Mouse (Mus musculus): ENCODE measurements around the gene Gm5741.

The Gm5741 gene

DNA sequence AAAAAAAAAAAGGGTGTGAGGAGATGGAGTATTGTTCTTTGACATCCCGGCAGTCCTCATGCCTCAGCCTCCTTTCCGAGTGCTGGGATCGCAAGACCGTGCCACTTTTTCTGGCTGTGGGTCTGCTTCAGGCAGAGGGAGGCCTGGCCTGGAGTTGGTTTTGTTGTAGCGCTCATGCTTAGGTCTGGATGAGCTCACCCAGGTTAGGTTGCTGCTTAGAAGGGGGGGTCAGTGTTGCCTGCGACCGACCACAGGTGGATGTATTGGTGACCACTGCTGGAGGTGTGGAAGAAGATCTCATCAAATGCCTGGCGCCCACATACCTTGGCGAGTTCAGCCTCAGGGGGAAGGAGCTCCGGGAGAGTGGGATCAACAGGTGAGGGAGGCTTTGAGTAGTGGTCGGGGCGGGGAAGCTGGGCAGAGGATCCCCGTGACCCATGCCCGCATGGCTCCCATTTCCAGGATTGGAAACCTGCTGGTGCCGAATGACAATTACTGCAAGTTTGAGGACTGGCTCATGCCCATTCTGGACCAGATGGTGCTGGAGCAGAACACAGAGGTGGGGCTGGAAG lies 5.3 kb upstream of the Gm5741 start:
- DNase-seq (ENCODE audit: low read depth): no peak

- no peak for DNase-seq (ENCODE audit: low read depth)
These were observed 4.7 kb upstream of the Gm5741 start for GRCm38 (mm10) chr8:85072364-85072929.

GRCm38 (mm10) chr8:85071514-85072281 lies 3.9 kb upstream of the Gm5741 start, which contains the start of gene Dhps:
Dhps (plus strand) TSS chr8:85071757.
- DNase-seq (ENCODE audit: low read depth): peak; percentile 80

DNA sequence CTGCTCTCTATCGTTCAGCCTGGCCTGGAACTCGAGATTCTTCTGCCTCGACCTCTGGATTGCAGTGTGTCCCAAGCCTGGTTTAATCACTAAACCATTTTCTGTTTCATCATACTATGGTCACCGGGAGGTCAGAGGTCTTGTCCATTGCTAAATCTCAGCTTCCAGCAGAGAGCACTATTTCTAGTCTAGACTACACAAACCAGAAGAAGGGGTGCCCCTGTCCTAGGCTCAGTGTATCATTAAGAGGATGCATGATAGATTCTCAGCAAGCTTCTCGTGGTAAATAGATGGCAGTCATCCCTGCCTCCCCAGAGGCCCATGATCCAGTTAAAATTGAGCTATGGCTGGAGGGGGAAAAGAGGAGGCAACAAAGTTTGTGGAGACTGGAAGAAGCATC lies 3.3 kb upstream of the Gm5741 start:
- no peak for DNase-seq (ENCODE audit: low read depth)

DNA sequence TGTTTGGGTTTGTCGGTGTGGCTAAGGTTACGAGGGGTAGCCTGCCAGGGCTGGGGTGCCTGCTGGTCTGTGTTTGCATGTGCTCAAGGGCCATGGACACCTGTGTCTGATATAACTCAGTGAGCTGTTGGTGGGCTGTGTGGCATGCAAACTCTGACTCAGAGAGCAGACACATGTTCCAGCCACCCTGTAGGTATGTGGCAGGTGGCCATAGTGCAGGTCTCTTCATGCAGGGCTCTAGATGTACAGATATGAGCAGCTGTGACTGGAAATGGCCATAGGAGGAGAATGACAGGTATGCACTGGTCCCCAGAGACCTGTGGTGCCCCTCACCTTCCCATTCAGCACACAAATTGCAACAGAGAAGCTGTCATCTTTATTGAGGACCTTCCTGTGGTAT lies 627 bp downstream of the Gm5741 start:
- DNase-seq (ENCODE audit: low read depth): no peak

- no peak for DNase-seq (ENCODE audit: low read depth)
These were observed 2.6 kb downstream of the Gm5741 start for GRCm38 (mm10) chr8:85065213-85065612.

DNA sequence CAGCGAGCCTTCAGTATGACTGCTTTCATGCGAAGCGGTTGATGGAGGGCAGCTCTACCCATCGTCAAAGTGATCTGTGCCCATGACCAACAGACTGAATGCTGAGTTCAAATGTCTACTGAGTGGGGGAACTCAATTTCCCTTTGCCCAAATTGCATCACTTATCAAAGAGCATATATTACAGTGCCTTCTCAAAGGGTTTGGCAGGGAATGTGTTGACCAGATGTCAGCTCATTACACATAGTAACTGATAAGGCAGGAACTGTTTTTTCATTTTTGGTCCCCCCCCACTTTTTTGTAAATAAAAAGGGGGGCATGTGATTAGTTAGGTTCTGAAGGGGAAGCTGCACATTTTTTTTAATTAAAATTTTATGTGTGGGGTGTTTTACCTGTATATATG lies 5.2 kb downstream of the Gm5741 start:
- DNase-seq (ENCODE audit: low read depth): no peak

GRCm38 (mm10) chr8:85059879-85060616 lies 7.7 kb downstream of the Gm5741 start, which contains the start of gene Fbxw9:
Fbxw9 (plus strand) TSS chr8:85060055.
- peak; percentile 91 for DNase-seq (ENCODE audit: low read depth)

DNA sequence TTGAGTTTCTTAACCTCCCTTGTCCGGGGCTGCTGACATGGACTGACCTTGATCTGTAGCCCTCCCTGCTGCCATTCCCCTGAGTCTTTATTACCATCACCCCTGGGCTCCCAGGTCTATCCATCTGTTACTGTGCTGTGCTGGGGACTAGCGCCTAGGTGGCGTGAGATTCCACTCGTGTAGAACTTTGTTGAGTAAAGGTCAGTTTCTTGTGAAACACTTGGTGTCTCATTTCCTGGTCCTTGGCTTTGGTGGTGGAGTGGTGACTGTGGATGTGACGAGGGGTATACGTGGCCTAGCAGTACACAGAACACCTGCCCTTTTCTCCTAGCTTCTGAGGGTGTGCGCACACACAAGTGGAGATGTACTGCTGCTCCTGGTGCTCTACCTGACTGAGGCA lies 10.4 kb downstream of the Gm5741 start:
- DNase-seq (ENCODE audit: low read depth): no peak

DNA sequence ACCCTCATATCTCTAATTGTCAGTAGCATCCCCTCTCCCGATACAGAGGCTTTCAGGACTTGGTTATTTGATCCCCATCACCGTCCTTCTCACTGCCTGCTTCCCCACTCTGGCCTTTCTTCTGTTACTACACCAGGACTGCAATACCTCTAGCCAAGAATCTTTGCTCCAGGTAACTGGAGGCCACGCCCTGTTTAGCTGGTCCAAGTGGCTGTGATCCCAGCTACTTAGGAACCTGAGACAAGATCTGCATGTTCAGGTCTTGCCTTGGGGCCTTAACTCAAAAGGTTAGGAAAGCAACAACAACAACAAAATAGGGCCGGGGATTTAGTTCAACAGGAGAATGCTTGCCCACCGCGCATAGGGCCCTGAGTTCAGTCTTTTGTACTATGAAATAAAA lies 24.2 kb downstream of the Gm5741 start:
- no peak for DNase-seq (ENCODE audit: low read depth)

DNA sequence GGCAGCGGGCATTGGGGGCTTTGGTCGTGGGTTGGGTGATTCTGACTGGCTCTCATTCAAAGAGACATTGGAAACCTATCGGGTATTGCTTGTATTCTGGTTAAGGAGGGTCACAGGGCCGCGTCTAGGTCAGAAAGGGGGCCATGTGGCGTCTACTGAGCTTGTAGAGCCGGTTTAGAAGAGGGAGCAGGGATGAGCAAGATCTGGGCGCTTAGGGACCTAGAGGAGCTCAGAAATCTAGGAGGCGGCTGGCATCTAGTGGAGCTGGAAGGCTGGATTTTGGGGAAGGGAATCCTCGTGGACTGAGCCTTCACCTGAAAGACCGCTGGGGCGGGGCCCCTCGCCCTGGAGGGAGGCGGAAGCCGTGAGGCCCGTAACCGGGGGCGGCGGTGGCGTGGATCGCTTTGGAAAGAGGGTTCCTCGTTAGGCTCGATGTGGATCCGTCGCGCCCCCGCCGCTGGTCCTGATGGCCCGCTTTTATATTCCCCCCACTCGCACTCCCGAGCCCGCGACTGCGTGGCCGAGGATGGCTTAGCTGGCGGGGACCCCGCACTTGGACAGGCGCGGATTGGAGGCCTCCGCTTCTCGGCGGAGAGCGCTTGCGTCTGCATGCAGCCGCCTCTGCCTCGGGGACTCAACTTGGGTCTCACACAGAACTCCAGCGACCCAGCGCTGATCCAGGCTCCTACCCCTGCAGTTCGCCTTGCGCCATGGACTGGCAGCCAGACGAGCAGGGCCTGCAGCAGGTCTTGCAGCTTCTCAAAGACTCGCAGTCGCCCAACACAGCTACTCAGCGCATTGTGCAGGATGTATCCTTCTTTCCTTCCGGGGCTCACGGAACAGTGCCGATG lies 29.9 kb downstream of the Gm5741 start:
- no peak for DNase-seq (ENCODE audit: low read depth)

DNA sequence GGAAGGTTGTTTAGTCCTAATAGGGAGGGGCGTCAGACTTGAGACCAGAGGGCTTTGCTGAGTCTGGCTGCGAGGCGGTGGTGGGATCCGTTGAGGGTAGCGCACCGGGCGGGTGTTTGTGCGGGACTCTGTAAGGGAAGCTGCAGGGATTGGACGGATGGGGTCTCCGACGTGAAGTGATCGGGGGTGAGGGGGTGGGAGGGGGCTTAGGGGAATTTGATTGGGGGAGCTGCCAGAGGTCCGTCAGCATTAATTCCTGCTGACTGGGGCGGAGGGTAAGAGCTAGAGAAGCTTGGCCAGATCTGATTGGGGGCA lies 30.5 kb downstream of the Gm5741 start:
- no peak for DNase-seq (ENCODE audit: low read depth)

GRCm38 (mm10) chr8:85036718-85037365 lies 30.9 kb downstream of the Gm5741 start, which contains the start of gene Tnpo2:
Tnpo2 (plus strand) TSS chr8:85036915.
- DNase-seq (ENCODE audit: low read depth): peak; percentile 87

- DNase-seq (ENCODE audit: low read depth): no peak
These were observed 31.4 kb downstream of the Gm5741 start for GRCm38 (mm10) chr8:85036381-85036717.

- no peak for DNase-seq (ENCODE audit: low read depth)
These were observed 32.0 kb downstream of the Gm5741 start for GRCm38 (mm10) chr8:85035728-85036310.

DNA sequence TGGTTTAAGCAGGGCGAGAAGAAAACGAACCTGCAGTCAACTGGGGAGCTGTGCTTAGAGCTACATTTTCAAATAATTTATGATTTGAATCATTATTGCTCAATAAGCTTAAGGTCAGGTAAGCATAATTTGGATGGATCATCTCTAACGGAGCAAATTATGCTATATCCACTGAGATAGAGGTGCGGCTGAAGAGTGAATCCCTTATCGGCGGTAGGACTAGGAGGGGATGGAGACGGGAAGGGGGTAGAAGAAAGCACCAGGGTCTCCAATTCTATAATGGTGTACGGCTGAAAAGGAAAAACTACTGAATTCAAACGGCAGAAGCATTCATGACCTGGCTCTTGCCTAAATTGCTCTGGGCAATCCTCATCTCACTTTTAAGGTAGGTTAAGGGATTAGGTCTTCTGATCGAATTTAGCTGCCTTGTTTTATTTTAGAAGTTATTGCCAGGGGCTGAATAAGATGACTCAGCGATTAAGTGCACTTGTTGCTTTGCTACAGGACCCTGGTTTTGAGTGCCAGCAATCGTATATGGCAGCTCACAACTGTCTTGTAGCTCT lies 32.5 kb downstream of the Gm5741 start:
- no peak for DNase-seq (ENCODE audit: low read depth)

DNA sequence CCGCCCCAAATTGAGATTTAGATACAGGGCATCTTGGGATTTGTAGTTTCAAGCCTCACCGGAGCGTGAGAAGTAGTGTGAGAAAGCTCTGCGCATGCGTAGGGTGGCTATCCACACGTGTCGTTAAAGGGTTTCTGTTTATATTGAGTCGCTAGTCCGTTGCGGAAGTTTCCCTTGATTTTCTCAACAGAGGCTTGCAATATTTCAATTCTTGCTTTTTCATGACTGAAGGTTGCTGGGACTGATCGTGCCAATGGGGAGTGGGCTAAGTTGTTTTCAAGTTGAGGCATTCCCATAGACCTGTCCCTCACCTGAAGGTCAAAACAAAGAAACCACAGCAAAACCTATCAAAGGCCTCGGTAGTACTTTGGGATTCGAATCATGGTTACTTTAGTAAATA lies 33.0 kb downstream of the Gm5741 start:
- DNase-seq (ENCODE audit: low read depth): peak; percentile 85

DNA sequence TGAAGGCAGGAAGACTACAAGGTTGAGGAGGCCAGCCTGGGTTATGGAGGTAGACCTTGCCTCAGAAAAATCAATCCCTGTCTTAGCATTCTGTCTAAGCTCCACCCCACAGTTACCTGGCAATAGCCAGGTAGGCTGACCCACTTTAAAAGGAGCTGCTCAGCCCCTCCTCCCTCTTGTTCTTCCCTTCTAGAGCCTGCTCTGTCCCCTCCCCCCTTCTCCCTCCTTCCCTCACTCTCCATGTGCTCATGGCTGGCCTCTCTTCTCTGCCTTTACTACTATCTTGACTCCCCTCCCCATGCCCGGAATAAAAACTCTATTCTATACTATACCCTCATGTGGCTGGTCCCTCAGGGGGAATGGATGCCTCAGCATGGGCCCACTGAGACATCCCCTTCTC lies 33.9 kb downstream of the Gm5741 start:
- DNase-seq (ENCODE audit: low read depth): no peak

- DNase-seq (ENCODE audit: low read depth): no peak
These were observed 35.0 kb downstream of the Gm5741 start for GRCm38 (mm10) chr8:85032622-85033311.

DNA sequence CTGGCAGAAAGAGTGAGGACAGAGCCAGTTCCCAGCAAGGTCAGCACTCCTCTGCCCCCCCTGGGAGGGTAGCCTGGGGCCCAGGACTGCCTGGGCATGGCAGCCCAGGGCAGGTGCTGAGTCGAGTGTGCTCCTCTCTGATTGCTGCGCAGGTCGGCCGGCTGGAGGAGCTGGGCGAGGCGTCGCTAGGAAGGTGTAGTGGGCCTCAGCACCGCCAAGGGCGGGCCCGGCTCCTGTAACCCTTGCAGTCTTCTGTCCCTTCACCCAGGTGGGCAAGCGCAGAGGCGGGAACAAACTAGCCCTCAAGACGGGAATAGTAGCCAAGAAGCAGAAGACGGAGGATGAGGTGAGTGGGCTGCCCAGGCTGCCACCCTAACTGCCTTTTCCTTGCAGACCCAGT lies 38.5 kb downstream of the Gm5741 start:
- DNase-seq (ENCODE audit: low read depth): no peak

All from c-Kit-positive CD71-negative TER-119-negative erythroid progenitor cells, embryonic 14.5 days (primary cell).